Mouse (Mus musculus): ENCODE data around the gene Nolc1.

DNA sequence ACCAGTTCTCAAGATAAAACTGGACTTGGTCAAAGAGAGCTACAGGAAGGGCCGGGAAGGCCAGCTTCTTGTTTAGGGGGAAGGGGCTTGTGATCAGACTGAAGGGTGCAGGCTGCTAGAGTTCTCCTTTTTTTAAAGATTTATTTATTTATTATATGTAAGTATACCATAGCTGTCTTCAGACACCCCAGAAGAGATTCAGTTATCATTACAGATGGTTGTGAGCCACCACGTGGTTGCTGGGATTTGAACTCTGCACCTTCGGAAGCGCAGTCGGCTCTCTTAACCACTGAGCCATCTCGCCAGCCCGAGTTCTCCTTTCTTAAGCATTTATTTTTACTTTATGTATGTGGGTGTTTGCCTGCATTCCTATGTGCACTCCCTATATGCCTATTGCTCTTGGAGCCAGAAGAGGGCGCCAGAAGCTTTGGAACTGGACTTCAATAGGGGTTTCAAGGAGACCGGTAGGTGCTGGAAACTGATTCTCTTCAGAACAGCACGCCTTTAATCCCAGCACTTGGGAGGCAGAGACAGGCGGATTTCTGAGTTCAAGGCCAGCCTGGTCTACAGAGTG lies 46.8 kb upstream of the Nolc1 start:
- TF ChIP-seq POLR2A (IDR thresholded peaks at IDR 0.05; ENCODE audit: insufficient read length, low read depth) = no peak
- no peak for TF ChIP-seq MYOD1 (IDR thresholded peaks at IDR 0.05; ENCODE audit: control insufficient read depth in 1 of 3, insufficient read length in 2 of 3, low read depth in 2 of 3)
- no peak for TF ChIP-seq MAX (IDR thresholded peaks at IDR 0.05; ENCODE audit: low read depth)
- TF ChIP-seq E2F4 (IDR thresholded peaks at IDR 0.05; ENCODE audit: insufficient read depth) = no peak
- TF ChIP-seq MYOG (IDR thresholded peaks at IDR 0.05; ENCODE audit: control insufficient read depth in 1 of 3, insufficient read depth in 1 of 3, insufficient read length in 2 of 3, low read depth in 2 of 3) = no peak
- no peak for TF ChIP-seq TCF12 (IDR thresholded peaks at IDR 0.05; ENCODE audit: insufficient read depth, poor library complexity, severe bottlenecking)
- TF ChIP-seq CEBPB (IDR thresholded peaks at IDR 0.05; ENCODE audit: insufficient read depth, poor library complexity, severe bottlenecking) = no peak
- no peak for TF ChIP-seq USF1 (IDR thresholded peaks at IDR 0.05; ENCODE audit: low read depth)
